Mouse (Mus musculus): ENCODE measurements around the gene Racgap1. TPM values are rescaled to one million over a fixed set of nuclear protein-coding genes. Genes with fewer than 3 reads are reported as not detected.

Gene Racgap1
- 94.4 and 113 TPM in 2 replicates for polyA plus RNA-seq (2015; fragmentation: Nextera tagmentation; extraction: Ambion mirVana)

- Histone ChIP-seq H3K4me3 (replicated peaks; ENCODE audit: low read length) (peak within 1 kb of the TSS; percentile 75), H3K9ac (replicated peaks; ENCODE audit: low read depth, low read length) (peak within 1 kb of the TSS; percentile 71), H3K27ac (ENCODE audit: low read length) (no peak within 1 kb of the TSS), H3K36me3 (ENCODE audit: control insufficient read depth, insufficient read depth) (no peaks in the 10 kb centered on the region), H3K27me3 (replicated peaks; ENCODE audit: control insufficient read depth, insufficient read depth, low read length) (peaks cover 11% of the 10 kb centered on the region), H3K4me1 (replicated peaks; ENCODE audit: control insufficient read depth, insufficient read depth, low read length) (peaks cover 34% of the 10 kb centered on the region), H3K4me2 (ENCODE audit: low read length) (peak within 1 kb of the TSS; percentile 85), H3K9me3 (ENCODE audit: control insufficient read depth, low read length) (no peaks in the 10 kb centered on the region)
- under 1% methylated on average over 52 of the region's 68 CpGs for WGBS
- peak; percentile 96 for ATAC-seq
Measured at GRCm38 (mm10) chr15:99651163-99651872, at the start of gene Racgap1. Gene Racgap1, minus strand, starts transcription at chr15:99651656.

DNA sequence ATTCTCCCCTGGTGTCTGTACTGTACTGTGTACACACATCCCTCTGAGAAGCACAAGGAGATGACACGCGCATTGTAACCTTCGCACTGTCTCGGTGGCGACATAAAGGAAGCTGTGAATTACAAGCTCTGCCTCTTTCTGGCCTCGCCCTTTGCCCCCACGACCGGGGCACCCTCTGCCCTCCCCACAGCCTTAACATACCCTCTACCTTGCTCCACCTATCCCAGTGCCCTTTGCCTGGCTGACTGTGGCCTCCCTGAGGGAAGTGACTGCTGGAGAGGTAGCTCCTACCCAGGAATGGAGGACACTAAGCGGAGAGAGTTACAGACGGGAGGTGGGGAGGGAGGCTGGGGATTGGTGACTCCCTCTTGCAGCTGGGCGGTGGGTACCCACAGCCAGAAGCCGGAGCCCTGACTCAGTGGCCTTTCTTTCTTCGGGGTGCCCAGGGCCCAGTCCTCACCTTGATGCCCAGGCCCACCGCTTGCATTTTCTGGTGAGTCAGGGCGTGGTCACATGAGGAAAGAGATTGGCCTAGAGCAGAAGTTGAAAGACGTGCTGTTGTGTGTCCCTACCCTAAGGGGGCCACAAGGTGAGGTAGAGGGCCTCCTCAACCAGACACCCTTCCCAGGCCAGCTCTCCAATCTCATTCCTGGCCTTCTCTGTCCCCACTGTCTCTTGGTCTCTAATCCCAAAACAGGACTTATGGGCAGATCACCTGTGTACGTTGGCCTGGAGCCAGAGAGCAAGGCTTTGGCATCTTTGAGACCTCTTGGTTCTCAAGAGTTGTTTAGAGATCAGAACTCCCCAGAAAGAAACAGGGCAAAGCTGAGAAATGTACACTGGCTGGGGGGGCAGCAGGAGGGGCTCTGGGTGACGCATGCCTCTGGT lies 49.0 kb upstream of the Racgap1 start:
- Histone ChIP-seq H3K27me3 (replicated peaks; ENCODE audit: control insufficient read depth, insufficient read depth, low read length) (peaks cover 9% of the 10 kb centered on the region), H3K4me2 (ENCODE audit: low read length) (no peak overlapping the region), H3K4me3 (replicated peaks; ENCODE audit: low read length) (no peak overlapping the region), H3K4me1 (replicated peaks; ENCODE audit: control insufficient read depth, insufficient read depth, low read length) (peaks cover 31% of the 10 kb centered on the region), H3K36me3 (ENCODE audit: control insufficient read depth, insufficient read depth) (peaks cover 5% of the 10 kb centered on the region), H3K9me3 (ENCODE audit: control insufficient read depth, low read length) (no peaks in the 10 kb centered on the region), H3K9ac (replicated peaks; ENCODE audit: low read depth, low read length) (no peak overlapping the region), H3K27ac (ENCODE audit: low read length) (no peak overlapping the region)
- 88% methylated on average over 18 of the region's 18 CpGs for WGBS
- no peak for ATAC-seq

DNA sequence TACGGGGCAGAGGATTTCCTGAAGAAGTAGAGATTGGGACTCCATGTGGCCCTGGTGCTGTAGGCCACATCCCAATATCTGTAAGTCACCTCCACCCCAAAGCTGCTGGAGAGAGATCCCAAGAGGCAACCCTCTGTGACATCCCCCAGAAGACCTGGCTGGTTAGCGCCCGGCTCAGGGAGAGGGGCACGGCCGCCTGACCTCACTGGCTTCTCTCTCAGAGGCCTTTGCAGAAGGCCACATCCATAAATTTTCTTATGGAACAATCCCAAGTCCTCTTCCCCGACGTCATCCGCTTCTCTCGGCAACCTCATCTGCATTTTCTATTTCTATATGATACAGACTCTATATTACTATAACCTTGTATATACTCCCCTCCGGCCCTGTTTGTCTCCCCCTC lies 48.3 kb upstream of the Racgap1 start:
- Histone ChIP-seq H3K27me3 (replicated peaks; ENCODE audit: control insufficient read depth, insufficient read depth, low read length) (peaks cover 9% of the 10 kb centered on the region), H3K27ac (ENCODE audit: low read length) (no peak overlapping the region)
- WGBS = 87% methylated on average over 10 of the region's 10 CpGs

GRCm38 (mm10) chr15:99698533-99699085 lies 47.2 kb upstream of the Racgap1 start:
- Histone ChIP-seq H3K36me3 (ENCODE audit: control insufficient read depth, insufficient read depth) (peaks cover 5% of the 10 kb centered on the region), H3K4me1 (replicated peaks; ENCODE audit: control insufficient read depth, insufficient read depth, low read length) (peaks cover 18% of the 10 kb centered on the region), H3K9me3 (ENCODE audit: control insufficient read depth, low read length) (no peaks in the 10 kb centered on the region), H3K4me2 (ENCODE audit: low read length) (no peak overlapping the region), H3K9ac (replicated peaks; ENCODE audit: low read depth, low read length) (no peak overlapping the region), H3K27me3 (replicated peaks; ENCODE audit: control insufficient read depth, insufficient read depth, low read length) (peaks cover 9% of the 10 kb centered on the region), H3K4me3 (replicated peaks; ENCODE audit: low read length) (no peak overlapping the region), H3K27ac (ENCODE audit: low read length) (no peak overlapping the region)
- 43% methylated on average over 20 of the region's 20 CpGs for WGBS
- no peak for ATAC-seq

More for the DNA sequence above, 48.3 kb upstream of the Racgap1 start:
- Histone ChIP-seq H3K4me1 (replicated peaks; ENCODE audit: control insufficient read depth, insufficient read depth, low read length) (peaks cover 29% of the 10 kb centered on the region), H3K4me3 (replicated peaks; ENCODE audit: low read length) (no peak overlapping the region), H3K4me2 (ENCODE audit: low read length) (no peak overlapping the region), H3K36me3 (ENCODE audit: control insufficient read depth, insufficient read depth) (peaks cover 5% of the 10 kb centered on the region), H3K9ac (replicated peaks; ENCODE audit: low read depth, low read length) (no peak overlapping the region), H3K9me3 (ENCODE audit: control insufficient read depth, low read length) (no peaks in the 10 kb centered on the region)
- ATAC-seq = no peak

DNA sequence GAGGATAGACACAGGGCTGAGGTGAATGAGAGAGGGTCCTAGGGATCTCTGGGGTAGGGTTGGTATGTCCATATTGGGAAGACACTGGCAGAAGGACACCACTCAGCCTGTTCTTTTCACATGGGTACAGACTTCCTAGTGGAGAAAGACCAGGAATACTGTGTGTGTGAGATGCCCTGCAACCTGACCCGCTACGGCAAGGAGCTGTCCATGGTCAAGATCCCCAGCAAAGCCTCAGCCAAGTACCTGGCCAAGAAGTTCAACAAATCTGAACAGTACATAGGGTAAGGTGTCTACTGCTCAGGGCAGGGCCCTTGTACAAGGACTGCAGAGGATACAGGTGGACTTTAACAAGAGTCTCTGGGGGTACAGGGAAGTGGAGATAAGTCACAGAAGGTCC lies 45.9 kb upstream of the Racgap1 start:
- Histone ChIP-seq H3K4me3 (replicated peaks; ENCODE audit: low read length) (no peak overlapping the region), H3K27ac (ENCODE audit: low read length) (no peak overlapping the region), H3K4me1 (replicated peaks; ENCODE audit: control insufficient read depth, insufficient read depth, low read length) (peaks cover 8% of the 10 kb centered on the region; the same call in 1 of the 2 replicates), H3K27me3 (replicated peaks; ENCODE audit: control insufficient read depth, insufficient read depth, low read length) (peaks cover 9% of the 10 kb centered on the region), H3K36me3 (ENCODE audit: control insufficient read depth, insufficient read depth) (peaks cover 5% of the 10 kb centered on the region), H3K9me3 (ENCODE audit: control insufficient read depth, low read length) (no peaks in the 10 kb centered on the region), H3K4me2 (ENCODE audit: low read length) (no peak overlapping the region), H3K9ac (replicated peaks; ENCODE audit: low read depth, low read length) (no peak overlapping the region)
- 47% methylated on average over 2 of the region's 2 CpGs for WGBS
- ATAC-seq = no peak

DNA sequence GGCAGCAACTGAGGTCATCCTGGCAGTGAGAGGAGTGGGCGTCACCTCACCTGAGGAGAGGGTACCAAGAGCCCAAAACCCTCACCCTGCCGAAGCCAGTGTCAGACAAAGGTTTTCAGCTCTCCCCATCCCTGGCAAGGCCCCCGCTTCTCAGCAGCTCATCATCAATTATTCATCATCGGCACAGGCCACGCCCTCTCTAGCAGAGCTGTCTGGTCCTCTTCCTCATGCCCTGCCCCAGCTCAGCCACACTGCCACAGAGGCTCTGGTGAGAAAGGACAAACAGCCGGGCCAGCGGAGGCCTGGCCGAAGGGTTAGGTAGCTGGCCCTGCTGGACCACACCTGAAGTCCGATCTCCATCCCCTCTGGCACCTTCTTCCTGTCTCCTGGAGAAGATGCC lies 40.5 kb upstream of the Racgap1 start:
- Histone ChIP-seq H3K27me3 (replicated peaks; ENCODE audit: control insufficient read depth, insufficient read depth, low read length) (peaks cover 4% of the 10 kb centered on the region), H3K4me3 (replicated peaks; ENCODE audit: low read length) (no peak overlapping the region), H3K36me3 (ENCODE audit: control insufficient read depth, insufficient read depth) (peaks cover 2% of the 10 kb centered on the region), H3K4me2 (ENCODE audit: low read length) (no peak overlapping the region), H3K9ac (replicated peaks; ENCODE audit: low read depth, low read length) (peak overlapping the region; percentile 36; the same call in 1 of the 2 replicates), H3K4me1 (replicated peaks; ENCODE audit: control insufficient read depth, insufficient read depth, low read length) (peaks cover 19% of the 10 kb centered on the region), H3K9me3 (ENCODE audit: control insufficient read depth, low read length) (no peaks in the 10 kb centered on the region), H3K27ac (ENCODE audit: low read length) (no peak overlapping the region)
- ATAC-seq = peak; percentile 29; the same call in 1 of the 2 replicates
- WGBS = 59% methylated on average over 9 of the region's 9 CpGs

DNA sequence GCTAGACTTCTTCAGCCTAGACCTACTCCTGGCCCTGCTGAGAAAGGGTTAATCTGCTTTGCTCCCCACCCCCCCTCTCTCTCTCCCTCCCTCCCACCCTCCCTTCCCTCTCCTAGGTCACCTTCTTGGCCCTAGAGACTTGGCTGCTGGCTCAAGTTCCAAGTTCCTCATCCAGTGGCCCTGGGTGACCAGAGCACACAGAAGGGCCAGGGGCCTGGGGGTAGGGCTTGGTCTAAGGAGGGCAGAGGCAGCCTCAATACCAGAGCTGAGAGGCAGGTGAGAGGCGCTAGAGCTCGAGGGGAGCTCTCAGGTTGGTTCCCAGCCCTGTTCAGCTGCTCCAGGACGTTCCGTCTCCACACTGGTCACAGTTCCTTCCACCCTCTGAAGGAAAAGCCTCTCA lies 39.5 kb upstream of the Racgap1 start:
- 14% methylated on average over 4 of the region's 4 CpGs for WGBS
- ATAC-seq = no peak
- no peak overlapping the region for H3K9ac ChIP-seq (replicated peaks; ENCODE audit: low read depth, low read length)

GRCm38 (mm10) chr15:99688712-99689111 lies 37.3 kb upstream of the Racgap1 start:
- WGBS = 4% methylated on average over 4 of the region's 4 CpGs
- H3K4me1 ChIP-seq (replicated peaks; ENCODE audit: control insufficient read depth, insufficient read depth, low read length) = peaks cover 19% of the 10 kb centered on the region
- H3K9me3 ChIP-seq (ENCODE audit: control insufficient read depth, low read length) = no peaks in the 10 kb centered on the region
- no peak overlapping the region for H3K4me2 ChIP-seq (ENCODE audit: low read length)
- H3K36me3 ChIP-seq (ENCODE audit: control insufficient read depth, insufficient read depth) = no peaks in the 10 kb centered on the region
- H3K9ac ChIP-seq (replicated peaks; ENCODE audit: low read depth, low read length) = 0 out of 2 replicates have a peak overlapping the region, but pooled peaks have one; percentile 17
- peak; percentile 54 for ATAC-seq
- H3K4me3 ChIP-seq (replicated peaks; ENCODE audit: low read length) = no peak overlapping the region
- H3K27ac ChIP-seq (ENCODE audit: low read length) = no peak overlapping the region
- no peaks in the 10 kb centered on the region for H3K27me3 ChIP-seq (replicated peaks; ENCODE audit: control insufficient read depth, insufficient read depth, low read length)

More for the DNA sequence above, 39.5 kb upstream of the Racgap1 start:
- Histone ChIP-seq H3K4me1 (replicated peaks; ENCODE audit: control insufficient read depth, insufficient read depth, low read length) (peaks cover 19% of the 10 kb centered on the region), H3K9me3 (ENCODE audit: control insufficient read depth, low read length) (no peaks in the 10 kb centered on the region), H3K4me3 (replicated peaks; ENCODE audit: low read length) (no peak overlapping the region), H3K27me3 (replicated peaks; ENCODE audit: control insufficient read depth, insufficient read depth, low read length) (no peaks in the 10 kb centered on the region), H3K4me2 (ENCODE audit: low read length) (no peak overlapping the region), H3K27ac (ENCODE audit: low read length) (no peak overlapping the region), H3K36me3 (ENCODE audit: control insufficient read depth, insufficient read depth) (no peaks in the 10 kb centered on the region)

GRCm38 (mm10) chr15:99684156-99684555 lies 32.7 kb upstream of the Racgap1 start:
- H3K36me3 ChIP-seq (ENCODE audit: control insufficient read depth, insufficient read depth) = no peaks in the 10 kb centered on the region
- H3K9ac ChIP-seq (replicated peaks; ENCODE audit: low read depth, low read length) = no peak overlapping the region
- H3K4me1 ChIP-seq (replicated peaks; ENCODE audit: control insufficient read depth, insufficient read depth, low read length) = 0 out of 2 replicates have a peak, but pooled peaks cover 4% of the 10 kb centered on the region
- ATAC-seq = no peak
- 96% methylated on average over 5 of the region's 5 CpGs for WGBS
- no peak overlapping the region for H3K27ac ChIP-seq (ENCODE audit: low read length)
- H3K9me3 ChIP-seq (ENCODE audit: control insufficient read depth, low read length) = no peaks in the 10 kb centered on the region
- no peak overlapping the region for H3K4me2 ChIP-seq (ENCODE audit: low read length)
- no peak overlapping the region for H3K4me3 ChIP-seq (replicated peaks; ENCODE audit: low read length)
- no peaks in the 10 kb centered on the region for H3K27me3 ChIP-seq (replicated peaks; ENCODE audit: control insufficient read depth, insufficient read depth, low read length)
